Mouse (Mus musculus) liver, postnatal 0 days (tissue): ENCODE results near the gene Ap2b1.

Experiments used
- CTCF ChIP-seq: sonication (generic); IDR thresholded peaks from 2 replicates; pipeline ENCODE4 v1.5.1; 2016; ENCODE audit warnings: antibody characterized with exemption, low read depth
- EP300 ChIP-seq: IDR thresholded peaks from 2 replicates; pipeline ENCODE4 v1.6.1; 2016; ENCODE audit warnings: antibody characterized with exemption, low read depth, mild to moderate bottlenecking

- TF ChIP-seq CTCF (no peak), EP300 (0 out of 2 replicates have a peak, but pooled peaks have one; percentile 11)
Measured at GRCm38 (mm10) chr11:83454548-83454947, 155.7 kb downstream of the Ap2b1 start.
